ENCODE assay signal across 7 mouse cellular contexts in genomic region chr11:118436471-118436935, GRCm38 (mm10). TPM values are rescaled to one million over a fixed set of nuclear protein-coding genes. Genes with fewer than 3 reads are reported as not detected.
DNase-seq lines count a peak whose midpoint lies in the region; ATAC-seq and TF ChIP-seq lines count a peak whose summit lies in the region.

No protein-coding gene starts in this region.

- TF ChIP-seq EP300 in liver, postnatal 0 days (IDR thresholded peaks at IDR 0.05; ENCODE audit: low read depth), result no peak

- no peaks in the 10 kb centered on the region for H3K27me3 ChIP-seq in liver, postnatal 0 days (ENCODE audit: insufficient read depth, low read length)
- peaks cover 19% of the 10 kb centered on the region for H3K27me3 ChIP-seq in liver, embryonic 12.5 days (replicated peaks)
- H3K27me3 ChIP-seq in forebrain, embryonic 13.5 days, result no peaks in the 10 kb centered on the region
- H3K27me3 ChIP-seq in limb, embryonic 10.5 days (ENCODE audit: low read depth, poor library complexity, severe bottlenecking), result no peaks in the 10 kb centered on the region

- no peak overlapping the region for H3K4me3 ChIP-seq in liver, postnatal 0 days (ENCODE audit: low read depth, low read length)
- H3K4me3 ChIP-seq in liver, embryonic 12.5 days, result no peak overlapping the region
- no peak overlapping the region for H3K4me3 ChIP-seq in forebrain, embryonic 13.5 days
- no peak overlapping the region for H3K4me3 ChIP-seq in limb, embryonic 10.5 days

- no peak overlapping the region for H3K4me2 ChIP-seq in liver, postnatal 0 days (ENCODE audit: low read depth, low read length)
- H3K4me2 ChIP-seq in liver, embryonic 12.5 days, result no peak overlapping the region
- peak overlapping the region; percentile 11; the same call in 1 of the 2 replicates for H3K4me2 ChIP-seq in forebrain, embryonic 13.5 days

- no peaks in the 10 kb centered on the region for H3K4me1 ChIP-seq in liver, postnatal 0 days (ENCODE audit: insufficient read depth)
- H3K4me1 ChIP-seq in liver, embryonic 12.5 days, result peaks cover 17% of the 10 kb centered on the region
- H3K4me1 ChIP-seq in forebrain, embryonic 13.5 days, result peaks cover 63% of the 10 kb centered on the region
- peaks cover 73% of the 10 kb centered on the region for H3K4me1 ChIP-seq in limb, embryonic 10.5 days

- no peak for DNase-seq in liver, postnatal 0 days
- DNase-seq in cerebellum, adult 18-20 months, result peak; percentile 77 to 79
- DNase-seq in limb, embryonic 10.5 days (ENCODE audit: low spot score), result no peak
- DNase-seq in gastrocnemius, postnatal 36 days, result no peak
- no peak for DNase-seq in embryo, embryonic 10.5 days (ENCODE audit: low spot score)

- no peak for ATAC-seq in liver, postnatal 0 days
- no peak for ATAC-seq in liver, embryonic 12.5 days
- ATAC-seq in forebrain, embryonic 13.5 days, result peak; percentile 40; the same call in 1 of the 2 replicates

- TF ChIP-seq CTCF in liver, postnatal 0 days (IDR thresholded peaks at IDR 0.05; ENCODE audit: low read depth), result peak; percentile 31

- H3K27ac ChIP-seq in liver, postnatal 0 days (ENCODE audit: low read depth), result no peak overlapping the region
- no peak overlapping the region for H3K27ac ChIP-seq in liver, embryonic 12.5 days
- H3K27ac ChIP-seq in forebrain, embryonic 13.5 days, result peak overlapping the region; percentile 74
- peak overlapping the region; percentile 38; the same call in 1 of the 2 replicates for H3K27ac ChIP-seq in limb, embryonic 10.5 days

- intact Hi-C loops in gastrocnemius, postnatal 36 days (cut with DNase I), result no loop called here

- H3K9ac ChIP-seq in liver, postnatal 0 days (replicated peaks), result no peak overlapping the region
- H3K9ac ChIP-seq in liver, embryonic 12.5 days, result no peak overlapping the region
- no peak overlapping the region; the same call in 1 of the 2 replicates for H3K9ac ChIP-seq in forebrain, embryonic 13.5 days

- H3K9me3 ChIP-seq in liver, postnatal 0 days (ENCODE audit: low read length), result no peaks in the 10 kb centered on the region
- H3K9me3 ChIP-seq in liver, embryonic 12.5 days (replicated peaks), result no peaks in the 10 kb centered on the region
- no peaks in the 10 kb centered on the region for H3K9me3 ChIP-seq in forebrain, embryonic 13.5 days (replicated peaks)
- H3K9me3 ChIP-seq in limb, embryonic 10.5 days (replicated peaks), result no peaks in the 10 kb centered on the region

- H3K36me3 ChIP-seq in liver, postnatal 0 days (replicated peaks; ENCODE audit: insufficient read depth, low read length), result no peaks in the 10 kb centered on the region
- no peaks in the 10 kb centered on the region for H3K36me3 ChIP-seq in liver, embryonic 12.5 days
- H3K36me3 ChIP-seq in forebrain, embryonic 13.5 days (ENCODE audit: poor library complexity, severe bottlenecking), result no peaks in the 10 kb centered on the region
- no peaks in the 10 kb centered on the region for H3K36me3 ChIP-seq in limb, embryonic 10.5 days

- WGBS in liver, postnatal 0 days (ENCODE audit: insufficient replicate concordance), result 58% methylated on average over 6 of the region's 6 CpGs
- 40% methylated on average over 6 of the region's 6 CpGs for WGBS in liver, embryonic 12.5 days (ENCODE audit: insufficient replicate concordance)
- 24% methylated on average over 6 of the region's 6 CpGs for WGBS in forebrain, embryonic 13.5 days
- 61% methylated on average over 6 of the region's 6 CpGs for WGBS in limb, embryonic 10.5 days

RNA-seq across cellular contexts. Expression of gene C1qtnf1, which starts 8.5 kb away (rescaled TPM):
- polyA plus RNA-seq in liver, postnatal 0 days (2015; fragmentation: Nextera tagmentation; extraction: Ambion mirVana), result 5.8 and 5.9 TPM in 2 replicates
- polyA plus RNA-seq in liver, embryonic 12.5 days (2016; fragmentation: Nextera tagmentation; extraction: Ambion mirVana), result 1.8 and 2.2 TPM in 2 replicates
- 1.6 and 2.0 TPM in 2 replicates for polyA plus RNA-seq in forebrain, embryonic 13.5 days (2015; fragmentation: Nextera tagmentation; extraction: Ambion mirVana)
- polyA plus RNA-seq in limb, embryonic 10.5 days (2016; fragmentation: Nextera tagmentation; extraction: Ambion mirVana), result 1.9 and 3.1 TPM in 2 replicates
- 1 to 10 TPM; 9.3 to 9.7 TPM for total RNA-seq in gastrocnemius, postnatal 36 days (2021)

RNA-seq across cellular contexts. Expression of gene Cant1, which starts 17.6 kb away (rescaled TPM):
- polyA plus RNA-seq in liver, postnatal 0 days (2015; fragmentation: Nextera tagmentation; extraction: Ambion mirVana), result 7.5 and 7.8 TPM in 2 replicates
- polyA plus RNA-seq in liver, embryonic 12.5 days (2016; fragmentation: Nextera tagmentation; extraction: Ambion mirVana), result 14.5 and 14.9 TPM in 2 replicates
- 20.2 and 20.3 TPM in 2 replicates for polyA plus RNA-seq in forebrain, embryonic 13.5 days (2015; fragmentation: Nextera tagmentation; extraction: Ambion mirVana)
- polyA plus RNA-seq in limb, embryonic 10.5 days (2016; fragmentation: Nextera tagmentation; extraction: Ambion mirVana), result 24.1 and 25.9 TPM in 2 replicates
- total RNA-seq in gastrocnemius, postnatal 36 days (2021), result 1 to 10 TPM; 9.4 to 9.7 TPM

RNA-seq across cellular contexts. Expression of gene Lgals3bp, which starts 34.6 kb away (rescaled TPM):
- 68.3 and 74.1 TPM in 2 replicates for polyA plus RNA-seq in liver, postnatal 0 days (2015; fragmentation: Nextera tagmentation; extraction: Ambion mirVana)
- polyA plus RNA-seq in liver, embryonic 12.5 days (2016; fragmentation: Nextera tagmentation; extraction: Ambion mirVana), result 22.7 TPM in 2 replicates
- 1.1 and 1.3 TPM in 2 replicates for polyA plus RNA-seq in forebrain, embryonic 13.5 days (2015; fragmentation: Nextera tagmentation; extraction: Ambion mirVana)
- 2.7 and 3.4 TPM in 2 replicates for polyA plus RNA-seq in limb, embryonic 10.5 days (2016; fragmentation: Nextera tagmentation; extraction: Ambion mirVana)
- total RNA-seq in gastrocnemius, postnatal 36 days (2021), result 10 to 100 TPM; 13.0 to 19.2 TPM

RNA-seq across cellular contexts. Expression of gene Engase, which starts 40.1 kb away (rescaled TPM):
- 4.9 and 5.6 TPM in 2 replicates for polyA plus RNA-seq in liver, postnatal 0 days (2015; fragmentation: Nextera tagmentation; extraction: Ambion mirVana)
- 11.7 and 12.6 TPM in 2 replicates for polyA plus RNA-seq in liver, embryonic 12.5 days (2016; fragmentation: Nextera tagmentation; extraction: Ambion mirVana)
- 4.5 and 5.6 TPM in 2 replicates for polyA plus RNA-seq in forebrain, embryonic 13.5 days (2015; fragmentation: Nextera tagmentation; extraction: Ambion mirVana)
- polyA plus RNA-seq in limb, embryonic 10.5 days (2016; fragmentation: Nextera tagmentation; extraction: Ambion mirVana), result 7.1 and 8.8 TPM in 2 replicates
- 1 to 10 TPM; 4.6 to 4.7 TPM for total RNA-seq in gastrocnemius, postnatal 36 days (2021)

Comparison
In these comparisons a context has a peak if more than half of its experiments do, and no peak if none do; other contexts are left out.
1. DNase-seq: peak in cerebellum, adult 18-20 months (2 of 2); none in liver, postnatal 0 days (single experiment), limb, embryonic 10.5 days (single experiment), gastrocnemius, postnatal 36 days (0 of 2) and embryo, embryonic 10.5 days (single experiment).
2. H3K27ac ChIP-seq: peak in forebrain, embryonic 13.5 days (single experiment) and limb, embryonic 10.5 days (single experiment); none in liver, postnatal 0 days (single experiment) and liver, embryonic 12.5 days (single experiment).